Mouse (Mus musculus) kidney, postnatal 36 days (tissue): ENCODE results near the gene Vsig2.

Experiments used
- DNase-seq, 2 experiments: peaks; one replicate each; pipeline ENCODE4 v3.0.0; 2021 to 2022; ENCODE audit warnings: mixed read lengths in 2 of 2

Vsig2 gene

GRCm38 (mm10) chr9:37536851-37537250, 2.2 kb upstream of the Vsig2 start:
- DNase-seq, result no peak

GRCm38 (mm10) chr9:37537658-37538250, 1.3 kb upstream of the Vsig2 start:
- DNase-seq, result no peak

- DNase-seq, result no peak
These were observed 1.2 kb downstream of the Vsig2 start for GRCm38 (mm10) chr9:37540226-37540625.

GRCm38 (mm10) chr9:37540701-37541575, 1.9 kb downstream of the Vsig2 start:
- DNase-seq, result no peak

GRCm38 (mm10) chr9:37541851-37542642, 3.0 kb downstream of the Vsig2 start:
- DNase-seq, result no peak

GRCm38 (mm10) chr9:37543869-37544440, 4.9 kb downstream of the Vsig2 start:
- DNase-seq, result peak; percentile 33 to 39

GRCm38 (mm10) chr9:37544447-37545165, 5.6 kb downstream of the Vsig2 start:
- peak; percentile 73 to 81 for DNase-seq

GRCm38 (mm10) chr9:37545166-37545610, 6.1 kb downstream of the Vsig2 start:
- peak in 1 of 2 experiments; percentile 27 for DNase-seq

GRCm38 (mm10) chr9:37545847-37546452, 6.9 kb downstream of the Vsig2 start:
- no peak for DNase-seq

GRCm38 (mm10) chr9:37546889-37547288, 7.8 kb downstream of the Vsig2 start:
- DNase-seq, result peak in 1 of 2 experiments; percentile 34

- DNase-seq, result no peak
These were observed 11.4 kb downstream of the Vsig2 start for GRCm38 (mm10) chr9:37550435-37550834.

- no peak for DNase-seq
These were observed 12.9 kb downstream of the Vsig2 start for GRCm38 (mm10) chr9:37551751-37552531.

- DNase-seq, result peak; percentile 88 to 89
These were observed 13.7 kb downstream of the Vsig2 start, which contains the start of gene Nrgn for GRCm38 (mm10) chr9:37552536-37553293. Nrgn (minus strand) TSS chr9:37552904.

- DNase-seq, result no peak
These were observed 15.2 kb downstream of the Vsig2 start for GRCm38 (mm10) chr9:37554279-37554678.

- DNase-seq, result no peak
These were observed 16.0 kb downstream of the Vsig2 start, which contains the start of gene Siae for GRCm38 (mm10) chr9:37554838-37555748. Siae (plus strand) TSS chr9:37555698.

- no peak for DNase-seq
These were observed 17.3 kb downstream of the Vsig2 start for GRCm38 (mm10) chr9:37556366-37556765.

GRCm38 (mm10) chr9:37560617-37561016, 21.6 kb downstream of the Vsig2 start:
- DNase-seq, result no peak

GRCm38 (mm10) chr9:37563805-37564204, 24.8 kb downstream of the Vsig2 start:
- DNase-seq, result no peak

GRCm38 (mm10) chr9:37567019-37567418, 28.0 kb downstream of the Vsig2 start:
- DNase-seq, result no peak
